Mouse (Mus musculus): ENCODE results near the gene Elmsan1. TPM values are rescaled to one million over a fixed set of nuclear protein-coding genes. Genes with fewer than 3 reads are reported as not detected.

The Elmsan1 gene
- total and polyA plus RNA-seq, 3 experiments = 2.2 to 14.3 (median 5.6) TPM

DNA sequence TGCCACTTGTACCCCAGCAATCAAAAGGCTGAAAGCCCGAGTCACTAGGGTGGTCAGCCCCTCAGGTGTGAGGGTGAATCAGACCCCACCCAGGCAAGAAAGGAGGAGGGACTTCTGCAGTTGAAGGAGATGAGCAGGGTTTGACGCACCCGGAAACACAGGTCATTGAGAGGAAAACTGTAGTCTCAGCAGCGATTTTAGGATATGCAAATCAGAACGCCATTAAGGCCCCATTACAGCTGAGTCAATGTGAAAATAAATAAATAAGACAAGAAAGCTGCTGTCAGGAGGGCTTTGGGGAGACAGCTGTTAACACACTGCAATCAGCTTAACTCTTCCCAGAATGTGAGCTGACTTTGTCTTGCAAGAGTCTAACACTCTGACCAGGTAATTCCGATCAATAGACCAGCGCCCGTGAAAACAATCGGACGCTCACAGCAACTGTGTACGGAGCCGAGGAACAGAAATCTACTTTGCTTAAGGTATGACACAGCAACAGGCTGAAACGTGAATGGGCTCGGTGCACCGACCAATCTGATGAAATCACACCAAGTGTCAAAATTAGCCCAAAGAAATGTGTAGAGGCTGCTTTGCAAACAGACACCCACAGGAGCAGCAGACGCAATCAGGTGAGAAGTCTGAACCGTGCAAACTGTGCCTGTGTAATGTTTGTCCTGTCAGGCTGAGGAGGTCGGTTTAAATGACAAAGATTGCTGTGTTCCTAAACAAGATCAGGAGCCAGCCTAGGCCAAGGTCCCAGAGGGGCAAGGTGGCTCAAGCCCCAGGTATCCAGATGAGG lies 16.8 kb downstream of the Elmsan1 start:
- H3K79me2 ChIP-seq (replicated peaks; ENCODE audit: control insufficient read depth, extremely low read depth, insufficient read depth, poor library complexity, severe bottlenecking) = 0 out of 2 replicates have a peak, but pooled peaks cover 3% of the 10 kb centered on the region
- dilution Hi-C loops (cut with MboI; ENCODE audit: extremely low pct_ligation_motif_present, extremely low pct_unique_long_range_greater_than_20kb, low sequenced_read_pairs) = no loop called here
- peak; percentile 79 for DNase-seq (ENCODE audit: extremely low read depth)
- peak overlapping the region; percentile 93 for H3K4me2 ChIP-seq (ENCODE audit: insufficient read depth, low read depth, poor library complexity, severe bottlenecking)
- in situ Hi-C loops (cut with MboI; ENCODE audit: low pct_ligation_motif_present, low pct_unique_long_range_greater_than_20kb, low sequenced_read_pairs) = no loop called here
- H3K27ac ChIP-seq (ENCODE audit: insufficient read depth, low read depth) = peak overlapping the region; percentile 86
- no peaks in the 10 kb centered on the region for H3K27me3 ChIP-seq (replicated peaks)
- H3K9me3 ChIP-seq (replicated peaks; ENCODE audit: low read length) = no peaks in the 10 kb centered on the region
- H3K36me3 ChIP-seq (replicated peaks in 1 of 2; ENCODE audit: control insufficient read depth in 1 of 2, insufficient read depth in 1 of 2, low read length in 1 of 2) = peaks cover 0 to 21% of the 10 kb centered on the region in 2 experiments
- H3K4me3 ChIP-seq (replicated peaks in 1 of 3; ENCODE audit: low read depth in 2 of 3, low read length in 2 of 3, poor library complexity in 1 of 3) = peak overlapping the region; percentile 15 to 21 (median 19)
- TF ChIP-seq TBP (conservative IDR thresholded peaks at IDR 0.05; ENCODE audit: low read depth, low read length) (0 out of 2 replicates have a peak, but pooled peaks have one; percentile 21), POLR2AphosphoS2 (IDR thresholded peaks at IDR 0.05; ENCODE audit: low read depth, low read length) (no peak), JUN (IDR thresholded peaks at IDR 0.05; ENCODE audit: insufficient read depth, low read depth, low read length) (0 out of 2 replicates have a peak, but pooled peaks have one; percentile 28), ELF1 (IDR thresholded peaks at IDR 0.05; ENCODE audit: low read depth, low read length) (peak; percentile 68), BHLHE40 (IDR thresholded peaks at IDR 0.05; ENCODE audit: low read depth, low read length) (peak; percentile 32; the same call in 1 of the 2 replicates), JUND (conservative IDR thresholded peaks at IDR 0.05; ENCODE audit: low read depth, low read length) (peak; percentile 51; the same call in 1 of the 2 replicates), EP300 (IDR thresholded peaks at IDR 0.05; ENCODE audit: low read length) (peak; percentile 63), MXI1 (IDR thresholded peaks at IDR 0.05; ENCODE audit: low read depth, low read length) (peak; percentile 39; the same call in 1 of the 2 replicates), SIN3A (IDR thresholded peaks at IDR 0.05; ENCODE audit: low read length) (peak; percentile 57; the same call in 1 of the 2 replicates), MEF2A (IDR thresholded peaks at IDR 0.05; ENCODE audit: borderline replicate concordance, low read depth, low read length) (peak; percentile 35; the same call in 1 of the 2 replicates), IRF4 (IDR thresholded peaks at IDR 0.05; ENCODE audit: low read depth, low read length) (peak; percentile 72), CTCF (conservative IDR thresholded peaks at IDR 0.05 in 1 of 2, IDR thresholded peaks at IDR 0.05 in 1 of 2; ENCODE audit: low read depth in 2 of 2, low read length in 2 of 2) (no peak), UBTF (IDR thresholded peaks at IDR 0.05; ENCODE audit: low read depth, low read length) (no peak), CHD1 (IDR thresholded peaks at IDR 0.05; ENCODE audit: low read depth, low read length) (peak; percentile 76; the same call in 1 of the 2 replicates), ETS1 (conservative IDR thresholded peaks at IDR 0.05; ENCODE audit: low read depth, low read length) (peak; percentile 65)
- H3K9ac ChIP-seq (ENCODE audit: insufficient read depth, low read depth) = peak overlapping the region; percentile 54
- H3K4me1 ChIP-seq (ENCODE audit: control insufficient read depth in 1 of 2, insufficient read depth in 2 of 2) = peaks cover 22 to 66% of the 10 kb centered on the region in 2 experiments

GRCm38 (mm10) chr12:84201222-84201621 lies 17.5 kb downstream of the Elmsan1 start:
- Histone ChIP-seq H3K27me3 (replicated peaks) (no peaks in the 10 kb centered on the region), H3K4me1 (ENCODE audit: control insufficient read depth in 1 of 2, insufficient read depth in 2 of 2) (peaks cover 18 to 66% of the 10 kb centered on the region in 2 experiments), H3K27ac (ENCODE audit: insufficient read depth, low read depth) (0 out of 2 replicates have a peak overlapping the region, but pooled peaks have one; percentile 44), H3K79me2 (replicated peaks; ENCODE audit: control insufficient read depth, extremely low read depth, insufficient read depth, poor library complexity, severe bottlenecking) (0 out of 2 replicates have a peak, but pooled peaks cover 3% of the 10 kb centered on the region), H3K36me3 (replicated peaks in 1 of 2; ENCODE audit: control insufficient read depth in 1 of 2, insufficient read depth in 1 of 2, low read length in 1 of 2) (peaks cover 0 to 22% of the 10 kb centered on the region in 2 experiments), H3K4me3 (replicated peaks in 1 of 3; ENCODE audit: low read depth in 2 of 3, low read length in 2 of 3, poor library complexity in 1 of 3) (peak overlapping the region in 1 of 3 experiments; percentile 4), H3K9me3 (replicated peaks; ENCODE audit: low read length) (no peaks in the 10 kb centered on the region), H3K4me2 (ENCODE audit: insufficient read depth, low read depth, poor library complexity, severe bottlenecking) (peak overlapping the region; percentile 93; the same call in 1 of the 2 replicates), H3K9ac (ENCODE audit: insufficient read depth, low read depth) (peak overlapping the region; percentile 11; the same call in 1 of the 2 replicates)
- DNase-seq (ENCODE audit: extremely low read depth) = no peak
- dilution Hi-C loops (cut with MboI; ENCODE audit: extremely low pct_ligation_motif_present, extremely low pct_unique_long_range_greater_than_20kb, low sequenced_read_pairs) = no loop called here
- in situ Hi-C loops (cut with MboI; ENCODE audit: low pct_ligation_motif_present, low pct_unique_long_range_greater_than_20kb, low sequenced_read_pairs) = no loop called here
- TF ChIP-seq POLR2AphosphoS2 (IDR thresholded peaks at IDR 0.05; ENCODE audit: low read depth, low read length) (no peak), JUND (conservative IDR thresholded peaks at IDR 0.05; ENCODE audit: low read depth, low read length) (no peak), BHLHE40 (IDR thresholded peaks at IDR 0.05; ENCODE audit: low read depth, low read length) (no peak), UBTF (IDR thresholded peaks at IDR 0.05; ENCODE audit: low read depth, low read length) (no peak), ETS1 (conservative IDR thresholded peaks at IDR 0.05; ENCODE audit: low read depth, low read length) (no peak), USF2 (conservative IDR thresholded peaks at IDR 0.05; ENCODE audit: low read depth, low read length) (no peak), GABPA (IDR thresholded peaks at IDR 0.05; ENCODE audit: insufficient replicate concordance, low read depth, low read length) (no peak)
